Mouse (Mus musculus) small intestine, adult 2 months (tissue): ENCODE measurements around the gene Gm8994. TPM values are rescaled to one million over a fixed set of nuclear protein-coding genes. Genes with fewer than 3 reads are reported as not detected.

Experiments used
- H3K27ac ChIP-seq: fragments of 200-500 bp; 2 replicates; pipeline ENCODE4 v1.5.1; 2012; ENCODE audit warnings: low read depth, low read length, control low read depth, inconsistent platforms; ENCODE audit not compliant: insufficient read depth
- H3K27me3 ChIP-seq: fragments of 200-500 bp; 2 replicates; pipeline ENCODE4 v1.6.1; 2012; ENCODE audit warnings: mild to moderate bottlenecking, moderate library complexity, low read length, inconsistent platforms; ENCODE audit not compliant: control insufficient read depth, insufficient read depth
- H3K36me3 ChIP-seq: fragments of 200-500 bp; 2 replicates; pipeline ENCODE4 v1.6.1; 2012; ENCODE audit warnings: mild to moderate bottlenecking, low read length, control low read depth, inconsistent platforms; ENCODE audit not compliant: control insufficient read depth, insufficient read depth
- H3K4me1 ChIP-seq: fragments of 200-500 bp; 2 replicates; pipeline ENCODE4 v1.6.1; 2012; ENCODE audit warnings: low read length, inconsistent platforms, mixed read lengths; ENCODE audit not compliant: control insufficient read depth, insufficient read depth, insufficient read length
- H3K4me3 ChIP-seq: fragments of 200-500 bp; 2 replicates; pipeline ENCODE4 v1.5.1; 2012; ENCODE audit warnings: low read depth, mild to moderate bottlenecking, control low read depth, inconsistent platforms, low read length, moderate library complexity
- CTCF ChIP-seq: fragments of 200-500 bp; IDR thresholded peaks from 2 replicates; pipeline ENCODE4 v1.5.1; 2012; ENCODE audit warnings: low read depth, mild to moderate bottlenecking, control low read depth, inconsistent platforms, low read length, moderate library complexity, mixed read lengths; ENCODE audit not compliant: insufficient replicate concordance, insufficient read length; ENCODE audit errors: extremely low read depth
- POLR2A ChIP-seq: fragments of 200-500 bp; IDR thresholded peaks from 2 replicates; pipeline ENCODE4 v1.6.1; 2012; ENCODE audit warnings: low read depth, mild to moderate bottlenecking, control low read depth, inconsistent platforms, low read length, moderate library complexity
- WGBS: fragments of 180-500 bp; shearing (Covaris S2); methylation state at CpG from one replicate; pipeline ENCODE4 v1.1.7; 2018; 5-methylcytosine and 5-hydroxymethylcytosine counted together
- polyA plus RNA-seq: library from polyadenylated mRNA; depleted of rRNA; stranded (reverse); fragments of >200 nt; gene quantifications from 2 replicates; pipeline ENCODE4 v1.2.3, GENCODE M21; 2012

Gm8994 gene
- polyA plus RNA-seq, 1 experiment: not detected

GRCm38 (mm10) chr6:136343868-136344267 is 16.5 kb downstream of the Gm8994 start:
- Histone ChIP-seq H3K36me3 (no peaks in the 10 kb centered on the region), H3K27me3 (no peaks in the 10 kb centered on the region), H3K27ac (no peak overlapping the region), H3K4me1 (no peaks in the 10 kb centered on the region), H3K4me3 (no peak overlapping the region)
- 77% methylated on average over 7 of the region's 7 CpGs for whole genome bisulfite sequencing
- TF ChIP-seq CTCF (no peak), POLR2A (no peak)

GRCm38 (mm10) chr6:136345034-136345433 is 17.7 kb downstream of the Gm8994 start:
- no peak overlapping the region for H3K27ac ChIP-seq
- no peaks in the 10 kb centered on the region for H3K36me3 ChIP-seq
- H3K4me3 ChIP-seq: no peak overlapping the region
- H3K4me1 ChIP-seq: no peaks in the 10 kb centered on the region
- no peaks in the 10 kb centered on the region for H3K27me3 ChIP-seq
- TF ChIP-seq POLR2A: no peak
- TF ChIP-seq CTCF: no peak
- 85% methylated on average over 6 of the region's 6 CpGs for WGBS

- Histone ChIP-seq H3K4me3 (no peak overlapping the region), H3K36me3 (no peaks in the 10 kb centered on the region), H3K4me1 (no peaks in the 10 kb centered on the region), H3K27ac (no peak overlapping the region), H3K27me3 (no peaks in the 10 kb centered on the region)
- WGBS: 63% methylated on average over 7 of the region's 7 CpGs
- TF ChIP-seq POLR2A (no peak), CTCF (no peak)
These were observed 18.3 kb downstream of the Gm8994 start for GRCm38 (mm10) chr6:136345641-136346040.

- no peak for TF ChIP-seq POLR2A
- no peak for TF ChIP-seq CTCF
- 56% methylated on average over 5 of the region's 5 CpGs for WGBS
- H3K4me3 ChIP-seq: no peak overlapping the region
- no peaks in the 10 kb centered on the region for H3K4me1 ChIP-seq
- H3K27me3 ChIP-seq: no peaks in the 10 kb centered on the region
- H3K27ac ChIP-seq: no peak overlapping the region
- no peaks in the 10 kb centered on the region for H3K36me3 ChIP-seq
These were observed 19.7 kb downstream of the Gm8994 start for GRCm38 (mm10) chr6:136347053-136347452.

GRCm38 (mm10) chr6:136347631-136348030 is 20.3 kb downstream of the Gm8994 start:
- 53% methylated on average over 9 of the region's 9 CpGs for WGBS
- Histone ChIP-seq H3K4me1 (no peaks in the 10 kb centered on the region), H3K27ac (no peak overlapping the region), H3K27me3 (no peaks in the 10 kb centered on the region), H3K36me3 (no peaks in the 10 kb centered on the region), H3K4me3 (no peak overlapping the region)
- TF ChIP-seq CTCF (no peak), POLR2A (no peak)

DNA sequence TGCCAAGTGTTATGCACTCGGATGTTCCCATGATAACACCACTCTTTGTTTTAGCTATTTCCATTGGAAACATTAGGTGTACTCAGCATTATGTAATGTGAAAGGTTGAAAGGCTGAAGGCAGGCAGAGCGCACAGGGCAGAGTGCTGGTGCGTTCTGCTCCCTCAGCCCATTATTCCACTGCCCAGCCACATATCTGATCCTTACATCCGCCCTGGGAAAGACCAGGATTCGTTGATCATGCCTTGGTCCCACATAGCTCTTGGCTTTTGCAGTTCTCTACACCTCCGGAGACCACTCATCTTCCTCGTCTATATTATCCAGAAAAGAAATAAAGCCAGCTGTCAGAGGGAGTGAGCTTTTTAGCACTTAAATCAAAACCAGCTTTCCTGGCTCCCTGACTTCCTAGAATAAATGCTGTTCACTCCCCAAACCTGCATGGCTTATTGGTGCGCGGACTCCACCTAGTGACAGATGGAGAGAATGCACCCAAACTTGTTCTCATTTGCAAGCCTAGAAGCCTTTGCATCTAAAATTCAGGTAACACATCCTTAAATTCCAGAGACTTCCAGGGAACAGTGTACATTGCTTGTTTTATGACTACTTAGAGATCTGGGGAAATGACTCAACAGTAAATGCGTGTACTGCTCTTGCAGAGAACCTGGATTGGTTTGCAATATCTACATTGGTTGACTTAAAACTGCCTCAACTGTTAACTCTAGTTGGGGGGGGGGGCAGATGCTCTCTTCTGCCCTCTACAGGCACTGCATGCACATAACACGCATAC is 26.3 kb downstream of the Gm8994 start:
- TF ChIP-seq POLR2A (no peak), CTCF (no peak; the same call in 1 of the 2 replicates)
- 35% methylated on average over 11 of the region's 11 CpGs for WGBS

GRCm38 (mm10) chr6:136358471-136358870 is 31.1 kb downstream of the Gm8994 start:
- 74% methylated on average over 5 of the region's 5 CpGs for WGBS
- Histone ChIP-seq H3K4me3 (no peak overlapping the region), H3K27me3 (no peaks in the 10 kb centered on the region), H3K27ac (no peak overlapping the region), H3K36me3 (no peaks in the 10 kb centered on the region), H3K4me1 (no peaks in the 10 kb centered on the region)
- no peak for TF ChIP-seq POLR2A
- TF ChIP-seq CTCF: no peak

More for the DNA sequence above, 26.3 kb downstream of the Gm8994 start:
- no peak overlapping the region for H3K4me3 ChIP-seq
- no peaks in the 10 kb centered on the region for H3K36me3 ChIP-seq
- no peak overlapping the region for H3K27ac ChIP-seq
- no peaks in the 10 kb centered on the region for H3K4me1 ChIP-seq
- H3K27me3 ChIP-seq: no peaks in the 10 kb centered on the region
